Mouse (Mus musculus): Measurements from ENCODE around the gene Lrrtm4. TPM values are rescaled to one million over a fixed set of nuclear protein-coding genes. Genes with fewer than 3 reads are reported as not detected.

The Lrrtm4 gene
- total RNA-seq (2021) = not detected
- long read RNA-seq, experiment 1 = 0 reads
- long read RNA-seq, experiment 2 = 0 reads

- DNase-seq = no peak
- intact Hi-C loops (cut with DNase I) = no loop called here
Measured at GRCm38 (mm10) chr6:80018765-80019164, at the start of gene Lrrtm4. Gene Lrrtm4, plus strand, starts transcription at chr6:80018877.

- intact Hi-C loops (cut with DNase I) = no loop called here
- no peak for DNase-seq
Measured at GRCm38 (mm10) chr6:80019189-80019860, 648 bp downstream of the Lrrtm4 start.

DNA sequence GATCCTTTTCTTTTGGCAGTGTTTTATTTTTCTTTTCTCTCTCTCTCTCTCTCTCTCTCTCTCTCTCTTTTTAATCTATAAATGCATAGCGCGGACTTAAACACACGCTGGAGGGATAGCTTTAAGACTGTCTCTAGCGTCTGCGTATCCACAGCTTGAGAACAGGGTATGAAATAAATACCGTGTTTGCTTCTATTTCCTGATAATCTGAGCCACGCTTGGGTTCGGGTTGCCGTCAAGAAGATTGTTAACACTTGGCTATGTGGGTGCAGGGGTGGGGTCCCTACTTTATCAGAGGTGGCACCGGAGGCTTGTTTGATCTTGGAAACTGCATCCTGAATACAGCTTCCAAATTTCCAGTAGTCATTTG, 1.2 kb downstream of the Lrrtm4 start:
- intact Hi-C loops (cut with DNase I) = no loop called here

DNA sequence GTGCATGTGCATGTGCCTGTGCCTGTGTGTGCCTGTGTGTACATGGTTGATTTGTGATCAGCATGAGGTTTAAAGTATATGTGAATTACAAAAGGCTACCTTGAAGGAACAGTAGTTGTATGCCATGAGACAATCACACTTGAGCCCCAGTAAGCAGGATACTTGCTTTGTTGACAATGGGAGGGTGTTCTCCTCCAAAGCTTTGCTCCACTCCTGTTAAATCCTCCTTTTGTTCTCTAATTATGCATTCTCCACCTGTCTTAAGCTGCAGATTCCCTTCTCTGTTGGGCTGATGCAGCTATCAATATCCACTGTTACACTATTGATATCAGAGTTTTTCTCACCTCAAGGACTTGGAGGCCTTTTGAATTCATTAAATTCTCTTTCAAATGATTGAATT, 38.2 kb downstream of the Lrrtm4 start:
- DNase-seq = no peak
- intact Hi-C loops (cut with DNase I) = no loop called here

More for the DNA sequence above, 1.2 kb downstream of the Lrrtm4 start:
- no peak for DNase-seq

- intact Hi-C loops (cut with DNase I) = no loop called here
Measured at GRCm38 (mm10) chr6:80078001-80078400, 59.3 kb downstream of the Lrrtm4 start.

DNA sequence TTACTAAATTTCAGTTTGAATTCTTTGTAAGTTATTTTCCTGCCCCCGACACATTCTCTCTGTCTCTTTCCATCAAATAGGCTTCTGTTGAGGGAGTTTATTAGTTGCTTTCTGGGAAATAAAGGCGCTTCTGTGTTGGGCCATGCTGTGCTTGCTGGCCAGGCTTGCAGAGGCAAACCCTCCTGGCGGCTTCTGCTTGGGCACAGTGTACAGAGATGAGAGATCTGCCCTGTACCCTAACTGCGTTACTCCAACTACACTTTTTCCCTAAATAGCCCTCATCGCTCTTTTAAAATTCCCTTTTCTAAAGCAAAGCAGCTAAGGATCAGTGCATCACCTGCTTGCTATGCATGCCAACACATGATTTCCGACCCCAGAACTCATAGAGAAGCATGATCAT, 60.6 kb downstream of the Lrrtm4 start:
- DNase-seq = no peak
- intact Hi-C loops (cut with DNase I) = no loop called here

More at GRCm38 (mm10) chr6:80078001-80078400, 59.3 kb downstream of the Lrrtm4 start:
- DNase-seq = no peak

- intact Hi-C loops (cut with DNase I) = no loop called here
- DNase-seq = no peak
Measured at GRCm38 (mm10) chr6:80094909-80095308, 76.2 kb downstream of the Lrrtm4 start.

- no peak for DNase-seq
- intact Hi-C loops (cut with DNase I) = no loop called here
Measured at GRCm38 (mm10) chr6:80105343-80105742, 86.7 kb downstream of the Lrrtm4 start.

GRCm38 (mm10) chr6:80105843-80106242, 87.2 kb downstream of the Lrrtm4 start:
- intact Hi-C loops (cut with DNase I) = no loop called here
- no peak for DNase-seq

DNA sequence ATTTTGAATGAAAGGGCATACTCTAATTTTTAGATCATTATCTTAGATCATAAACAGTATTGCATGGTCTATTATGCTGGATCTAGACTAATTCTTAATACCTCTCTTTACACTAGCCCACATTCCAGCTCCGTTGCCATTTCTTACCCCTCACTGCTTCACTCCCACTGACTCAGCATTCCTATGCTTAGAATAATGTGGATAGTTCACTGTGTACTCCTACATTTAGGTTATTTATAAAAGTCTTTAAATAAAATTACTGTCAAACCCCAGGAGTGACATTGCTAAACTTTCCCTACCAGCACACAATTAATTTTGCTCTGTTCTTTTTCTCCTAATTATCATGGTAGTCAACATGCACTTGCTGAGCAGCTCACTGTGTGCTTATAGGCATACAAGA, 107.7 kb downstream of the Lrrtm4 start:
- DNase-seq = no peak
- intact Hi-C loops (cut with DNase I) = no loop called here

GRCm38 (mm10) chr6:80162585-80162984, 143.9 kb downstream of the Lrrtm4 start:
- intact Hi-C loops (cut with DNase I) = no loop called here
- DNase-seq = no peak

GRCm38 (mm10) chr6:80181916-80182315, 163.2 kb downstream of the Lrrtm4 start:
- intact Hi-C loops (cut with DNase I) = no loop called here
- no peak for DNase-seq

- DNase-seq = no peak
- intact Hi-C loops (cut with DNase I) = no loop called here
Measured at GRCm38 (mm10) chr6:80182353-80182752, 163.7 kb downstream of the Lrrtm4 start.

GRCm38 (mm10) chr6:80185489-80186113, 166.9 kb downstream of the Lrrtm4 start:
- intact Hi-C loops (cut with DNase I) = no loop called here
- DNase-seq = no peak

DNA sequence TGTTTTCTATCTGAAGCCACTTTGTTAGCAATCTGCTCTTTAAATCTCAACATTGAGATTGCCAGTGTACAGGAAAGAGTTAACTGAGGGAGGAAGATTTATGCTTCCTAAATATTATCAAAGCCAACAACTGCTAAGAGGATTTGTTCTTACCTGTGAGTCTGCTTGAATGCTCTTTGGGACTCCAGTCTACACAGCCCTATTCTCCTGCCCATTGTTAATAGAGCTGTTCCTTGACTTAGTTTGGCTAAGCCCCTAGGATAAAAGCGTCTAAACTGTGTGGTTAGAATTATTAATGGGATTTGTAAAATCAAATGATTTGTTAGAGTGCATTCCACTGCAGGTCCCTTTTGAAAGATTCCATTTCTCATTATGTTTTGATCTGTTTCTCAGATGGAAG, 168.1 kb downstream of the Lrrtm4 start:
- DNase-seq = no peak
- intact Hi-C loops (cut with DNase I) = no loop called here

DNA sequence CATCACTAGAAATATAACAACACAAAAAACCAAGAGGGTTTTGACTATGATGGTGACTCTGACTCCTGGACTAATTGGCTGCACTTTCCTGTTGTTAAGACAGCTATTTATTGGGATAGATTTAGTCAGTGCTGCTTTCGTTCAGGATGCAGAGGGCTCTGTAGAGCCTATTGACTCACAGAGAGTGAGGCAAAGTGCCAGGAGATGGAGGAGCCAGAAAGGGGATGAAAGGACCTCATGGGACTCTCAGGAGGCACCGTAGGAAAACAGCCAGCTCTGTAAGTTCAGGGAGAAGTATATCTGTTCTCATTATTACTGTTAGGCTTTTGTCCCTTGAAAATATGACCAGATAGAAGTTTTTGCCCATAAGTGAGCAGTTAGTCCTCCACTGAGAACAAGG, 190.8 kb downstream of the Lrrtm4 start:
- intact Hi-C loops (cut with DNase I) = no loop called here
- no peak for DNase-seq

DNA sequence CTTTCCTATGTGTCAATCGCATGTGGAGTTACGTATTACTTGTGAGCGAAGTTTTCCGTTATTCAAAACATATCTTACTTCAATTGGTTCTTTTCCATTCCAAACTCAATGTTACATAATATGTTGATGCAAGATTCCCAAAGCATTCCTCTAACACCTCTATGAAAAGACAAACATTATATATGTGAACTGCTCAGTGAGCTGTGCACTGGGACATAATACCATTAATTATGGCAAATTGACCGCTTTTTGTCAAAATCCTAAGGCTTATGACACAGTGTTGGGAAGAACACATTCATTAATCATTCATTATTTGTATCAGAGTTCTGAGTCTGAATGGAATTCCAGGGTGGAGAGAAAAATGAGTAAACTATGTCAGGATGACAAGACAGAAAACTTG, 191.6 kb downstream of the Lrrtm4 start:
- intact Hi-C loops (cut with DNase I) = no loop called here
- DNase-seq = no peak

DNA sequence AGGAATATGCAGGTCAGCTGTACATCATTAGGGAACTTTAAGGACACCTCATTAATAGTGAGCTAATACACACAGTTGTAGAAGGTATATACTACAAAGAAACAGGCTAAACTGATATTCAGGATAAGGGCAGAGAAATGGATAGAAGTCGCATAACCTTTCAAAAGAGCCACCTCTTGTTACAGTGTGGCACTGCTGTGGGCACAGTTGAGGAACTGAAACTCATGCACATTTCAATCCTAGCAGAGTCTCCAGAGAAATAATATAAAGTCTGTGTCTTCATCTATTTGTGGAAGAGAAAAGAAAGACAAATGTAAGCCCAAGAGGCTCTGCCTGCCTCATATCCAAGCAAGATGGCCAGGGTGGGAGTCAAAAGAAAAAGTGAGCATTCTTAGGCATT, 242.9 kb downstream of the Lrrtm4 start:
- DNase-seq = no peak
- intact Hi-C loops (cut with DNase I) = no loop called here

- intact Hi-C loops (cut with DNase I) = no loop called here
Measured at GRCm38 (mm10) chr6:80263972-80264371, 245.3 kb downstream of the Lrrtm4 start.

DNA sequence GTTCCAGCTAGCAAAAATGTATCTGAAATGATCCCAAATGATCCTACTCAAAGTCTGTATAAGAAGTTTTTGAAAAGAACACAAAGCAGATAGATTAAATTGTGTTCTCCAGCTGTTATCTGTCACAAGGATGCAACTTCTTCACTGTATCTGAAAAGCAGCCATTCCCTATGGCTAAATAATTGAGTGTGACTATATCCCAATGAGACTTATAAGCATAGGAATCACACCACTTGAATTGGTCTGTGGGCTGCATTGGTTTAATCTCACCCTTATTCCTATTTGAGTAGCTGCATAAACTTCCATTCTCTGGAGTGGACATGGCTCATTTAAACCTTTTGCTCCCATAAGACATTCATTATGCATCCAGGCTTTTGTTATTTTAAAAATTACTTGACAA, 245.9 kb downstream of the Lrrtm4 start:
- DNase-seq = no peak
- intact Hi-C loops (cut with DNase I) = no loop called here

More at GRCm38 (mm10) chr6:80263972-80264371, 245.3 kb downstream of the Lrrtm4 start:
- DNase-seq = no peak

DNA sequence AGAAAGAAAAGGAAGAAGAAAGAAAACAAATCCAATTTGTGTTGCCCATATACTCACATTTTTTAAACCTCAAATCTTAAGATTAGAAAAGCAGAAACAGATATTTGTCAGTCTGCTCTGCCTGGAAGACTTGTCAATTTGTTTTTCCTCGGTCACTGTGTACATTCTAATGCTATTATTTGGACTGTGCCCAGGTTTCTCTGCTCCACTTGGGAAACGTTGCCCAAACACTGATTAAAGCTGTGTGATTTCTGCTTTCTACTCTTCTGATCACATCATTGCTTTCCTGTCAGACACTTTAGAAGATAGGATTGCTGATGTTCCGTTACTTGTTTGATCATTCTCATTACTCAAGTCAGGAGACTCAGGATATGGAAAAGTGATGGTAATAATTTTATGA, 247.1 kb downstream of the Lrrtm4 start:
- no peak for DNase-seq
- intact Hi-C loops (cut with DNase I) = no loop called here

DNA sequence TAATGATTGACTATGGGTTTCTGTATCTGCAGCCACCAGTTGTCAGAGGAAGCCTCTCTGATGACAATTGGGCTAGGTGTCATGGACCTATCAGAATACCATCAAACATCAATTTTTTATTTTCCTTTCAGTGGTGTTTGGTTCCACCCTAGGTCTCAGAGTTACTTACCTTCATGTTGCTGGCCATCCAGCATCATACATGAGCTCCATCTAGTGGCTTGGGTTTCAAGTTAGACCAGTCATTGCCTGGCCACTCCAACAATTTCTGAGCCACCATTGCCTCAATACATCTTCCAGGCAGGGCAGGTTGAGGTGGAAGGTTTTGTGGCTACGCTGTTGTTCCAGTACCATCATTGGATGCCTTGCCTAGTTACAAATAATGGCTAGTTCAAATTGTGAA, 268.3 kb downstream of the Lrrtm4 start:
- no peak for DNase-seq
- intact Hi-C loops (cut with DNase I) = no loop called here

Measured in heart, postnatal 14 days (tissue).